Mouse (Mus musculus): ENCODE data around the gene Lpcat4. TPM values are rescaled to one million over a fixed set of nuclear protein-coding genes. Genes with fewer than 3 reads are reported as not detected.

The Lpcat4 gene
- polyA plus RNA-seq (2021; fragmentation: Nextera tagmentation): 41.7 and 89.1 TPM in 2 replicates
- long read RNA-seq, experiment 1, transcript Lpcat4-201 (14 exons, 2,275 nt): major isoform, 90 of 155 reads
- long read RNA-seq, experiment 1, partial matches to known transcripts: 37 of 155 reads
- long read RNA-seq, experiment 1, other reads (novel, unspliced or antisense): 27 of 155 reads
- long read RNA-seq, experiment 2, transcript Lpcat4-201 (14 exons, 2,275 nt): major isoform, 14 of 34 reads
- long read RNA-seq, experiment 2, partial matches to known transcripts: 15 of 34 reads
- long read RNA-seq, experiment 2, other reads (novel, unspliced or antisense): 5 of 34 reads

DNA sequence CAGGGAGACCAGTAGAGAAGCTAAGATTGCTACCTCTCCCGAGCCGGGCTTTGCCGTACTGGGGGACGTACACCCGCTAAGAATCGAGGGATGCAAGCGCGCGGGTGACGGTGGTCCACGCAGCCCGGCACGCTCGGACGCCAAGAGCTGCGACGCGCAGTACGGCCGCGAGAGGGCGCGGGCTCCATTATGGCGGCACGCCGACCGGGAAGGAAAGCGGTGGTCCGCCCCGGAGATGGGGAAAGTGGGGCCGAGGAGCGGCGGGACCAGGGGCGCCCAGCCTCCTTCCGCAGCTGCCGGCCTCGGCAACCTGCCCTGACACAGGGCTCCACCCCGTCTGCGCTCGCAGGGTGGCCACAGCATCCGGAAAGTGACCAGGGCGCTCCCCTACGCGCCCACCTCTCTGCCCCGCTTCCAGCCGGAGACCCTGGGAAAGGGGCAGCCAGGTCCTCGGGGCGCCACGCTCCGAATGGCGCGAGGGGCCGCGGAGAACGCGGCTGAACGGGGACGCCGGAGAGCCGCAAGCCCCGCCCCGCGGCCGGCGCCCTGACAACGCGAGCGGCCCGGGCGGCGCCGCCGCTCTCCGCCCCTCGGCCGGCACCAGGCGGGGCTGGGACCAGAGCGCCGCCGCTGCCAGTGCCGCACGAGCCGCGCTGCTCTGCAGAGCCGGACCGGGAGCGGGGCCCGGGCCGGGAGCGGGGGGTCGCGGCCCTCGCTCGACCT, at the start of gene Lpcat4:
Gene Lpcat4 (plus strand): TSS at position 257 of the 723 bp plus-strand sequence.

DNA sequence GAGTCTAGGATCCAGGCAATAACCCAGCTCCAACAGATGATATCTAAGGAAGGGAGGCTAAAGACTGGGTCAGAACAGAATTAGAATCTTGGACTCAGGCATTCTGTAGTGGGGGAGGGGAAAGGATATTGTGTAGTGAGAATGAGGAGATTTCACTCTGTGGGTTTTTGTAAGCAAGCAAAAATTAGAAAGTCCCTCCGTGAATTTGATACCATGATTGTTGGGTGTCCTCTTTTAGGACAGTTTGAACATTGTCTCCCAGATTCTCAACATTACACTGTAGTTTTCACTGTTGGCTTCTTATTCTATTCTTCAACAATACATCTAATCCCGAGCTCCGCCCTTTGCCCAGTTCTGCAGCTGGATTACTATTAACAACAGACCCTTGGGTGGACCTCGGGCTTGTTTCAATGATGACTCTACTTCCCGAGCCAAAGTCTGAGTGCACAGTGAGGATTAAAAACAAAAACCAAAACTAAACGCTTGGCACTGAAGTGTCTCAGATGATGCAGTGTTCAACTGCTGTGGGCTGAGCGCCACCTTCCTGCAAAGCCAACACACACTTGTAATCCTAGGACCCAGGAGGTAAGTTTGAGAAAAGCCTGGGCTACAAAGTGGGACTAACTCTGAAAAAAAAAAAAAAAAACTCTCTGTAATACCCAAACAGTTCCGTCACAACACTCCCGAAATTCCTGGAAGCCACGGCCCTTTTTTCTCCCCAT, 20.1 kb downstream of the Lpcat4 start, which contains the start of gene Nutm1:
Gene Nutm1 (minus strand): TSS at position 51 of the 722 bp plus-strand sequence.

DNA sequence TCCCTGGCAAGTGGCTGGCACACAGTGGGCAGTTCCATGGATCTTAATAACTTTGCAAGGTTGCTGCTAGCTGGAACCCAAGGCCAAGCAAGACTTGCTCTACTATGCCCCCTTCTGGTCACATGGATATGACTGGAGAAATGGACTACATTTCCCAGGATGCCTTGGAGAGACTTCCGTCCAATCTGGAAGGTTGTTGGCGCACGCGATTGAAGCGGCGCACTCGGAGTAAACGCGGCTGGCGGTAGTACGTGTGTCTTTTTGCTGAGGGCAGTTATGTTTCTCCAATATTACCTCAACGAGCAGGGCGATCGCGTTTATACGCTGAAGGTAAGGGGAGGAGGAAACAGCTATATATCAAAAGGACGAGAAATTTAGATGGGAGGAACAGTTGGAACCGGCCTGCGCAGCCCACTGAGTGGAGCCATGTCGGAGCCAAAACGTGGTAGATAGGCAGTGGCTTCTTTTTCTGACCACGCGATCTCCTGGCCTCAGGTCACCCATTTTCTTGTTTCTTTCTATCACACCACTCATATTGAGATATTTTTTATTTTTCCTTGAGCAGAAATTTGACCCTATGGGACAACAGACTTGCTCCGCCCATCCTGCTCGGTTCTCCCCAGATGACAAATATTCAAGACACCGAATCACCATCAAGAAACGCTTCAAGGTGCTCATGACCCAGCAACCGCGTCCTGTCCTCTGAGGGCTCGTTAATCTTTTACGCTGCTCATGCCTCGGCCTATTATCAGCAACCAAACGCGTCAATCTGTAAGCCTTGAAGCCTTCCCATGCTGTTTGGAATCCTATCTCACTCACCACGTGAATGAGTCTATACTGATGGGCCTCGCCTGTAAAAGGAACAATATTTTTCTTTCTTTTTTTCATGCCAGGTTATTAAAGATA, 22.7 kb downstream of the Lpcat4 start, which contains the start of gene Nop10:
Gene Nop10 (plus strand): TSS at position 179 of the 906 bp plus-strand sequence.

DNA sequence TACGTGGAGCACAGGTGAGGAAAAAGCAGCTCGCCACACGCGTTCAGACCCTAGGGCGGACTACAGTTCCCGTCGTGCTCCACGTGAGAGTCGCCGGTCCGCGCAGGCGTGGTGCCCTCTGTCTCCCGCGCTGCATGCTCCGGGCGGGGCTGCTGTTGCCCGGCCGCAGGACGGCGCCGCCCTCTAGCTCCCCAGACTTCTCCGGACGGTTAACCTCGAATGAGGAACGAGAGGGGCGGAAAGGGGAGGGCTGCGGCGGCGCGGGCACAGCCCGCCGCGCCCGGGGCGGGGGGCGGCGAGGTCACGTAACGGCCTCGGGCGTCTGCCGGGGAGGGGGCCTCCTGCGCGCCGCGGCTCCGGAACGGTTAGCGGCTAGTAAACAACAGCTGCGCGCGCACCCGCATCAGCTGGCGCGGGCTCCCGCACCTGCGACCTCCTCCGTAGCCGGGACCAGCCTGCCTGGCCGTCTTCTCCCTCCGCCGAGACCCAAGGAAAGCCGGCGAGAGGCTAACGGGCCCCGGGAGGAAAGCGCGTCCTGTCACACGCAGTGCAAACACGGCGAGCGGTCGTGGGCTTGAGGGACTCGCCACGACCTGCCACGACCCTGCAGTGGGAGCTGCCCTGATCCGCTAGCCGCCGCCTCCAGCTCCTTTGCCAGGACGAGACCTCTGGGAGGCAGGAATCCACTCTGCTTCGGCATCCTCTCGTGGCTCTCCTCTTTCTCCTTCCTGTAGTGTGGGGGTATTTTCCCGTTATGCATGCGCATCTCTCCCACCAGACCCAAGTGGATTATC, 26.4 kb downstream of the Lpcat4 start, which contains the start of gene Slc12a6:
Gene Slc12a6 (plus strand): TSS at position 378 of the 794 bp plus-strand sequence.

DNA sequence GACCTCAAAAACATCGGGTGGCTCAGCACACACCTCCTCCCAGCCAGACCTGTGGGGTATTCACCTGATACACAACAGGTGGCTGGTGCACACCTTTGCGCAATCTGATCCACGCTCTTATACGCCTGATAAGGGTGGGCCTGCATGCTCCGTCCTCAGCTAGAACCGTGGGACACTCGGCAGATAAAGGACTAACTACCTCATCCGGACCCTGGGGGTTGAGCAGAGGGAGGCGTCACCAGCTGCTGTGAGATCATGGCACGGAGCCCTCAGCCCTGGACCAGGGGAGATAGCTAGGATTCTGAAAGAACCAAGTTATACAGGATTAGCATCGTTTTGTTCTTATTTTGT, 26.9 kb downstream of the Lpcat4 start, which contains the start of gene Gm21985:
Gene Gm21985 (plus strand): TSS at position 73 of the 351 bp plus-strand sequence.

Other genes starting within 250 kb of the Lpcat4 start
- gene Olfr1309, start 249.2 kb upstream of the Lpcat4 start, polyA plus RNA-seq (2021; fragmentation: Nextera tagmentation): not detected in 2 replicates
- gene Olfr1310, start 226.8 kb upstream of the Lpcat4 start, polyA plus RNA-seq (2021; fragmentation: Nextera tagmentation): not detected in 2 replicates
- gene Olfr1311, start 215.1 kb upstream of the Lpcat4 start, polyA plus RNA-seq (2021; fragmentation: Nextera tagmentation): not detected in 2 replicates
- gene Olfr1312, start 189.2 kb upstream of the Lpcat4 start, polyA plus RNA-seq (2021; fragmentation: Nextera tagmentation): not detected in 2 replicates
- not detected in 2 replicates for gene Olfr1313, start 161.6 kb upstream of the Lpcat4 start, polyA plus RNA-seq (2021; fragmentation: Nextera tagmentation)
- gene Olfr1314, start 142.7 kb upstream of the Lpcat4 start, polyA plus RNA-seq (2021; fragmentation: Nextera tagmentation): not detected in 2 replicates
- not detected in 2 replicates for gene Olfr1315-ps1, start 124.0 kb upstream of the Lpcat4 start, polyA plus RNA-seq (2021; fragmentation: Nextera tagmentation)
- gene Olfr1316, start 104.5 kb upstream of the Lpcat4 start, polyA plus RNA-seq (2021; fragmentation: Nextera tagmentation): not detected in 2 replicates
- gene Olfr1317, start 99.1 kb upstream of the Lpcat4 start, polyA plus RNA-seq (2021; fragmentation: Nextera tagmentation): not detected in 2 replicates
- gene Olfr1318, start 85.3 kb upstream of the Lpcat4 start, polyA plus RNA-seq (2021; fragmentation: Nextera tagmentation): not detected in 2 replicates
- 0.09 and 0.15 TPM in 2 replicates for gene Nutm1, start 19.8 kb downstream of the Lpcat4 start, polyA plus RNA-seq (2021; fragmentation: Nextera tagmentation)
- gene Nop10, start 22.5 kb downstream of the Lpcat4 start, polyA plus RNA-seq (2021; fragmentation: Nextera tagmentation): 289 TPM in 2 replicates
- gene Slc12a6, start 26.4 kb downstream of the Lpcat4 start, polyA plus RNA-seq (2021; fragmentation: Nextera tagmentation): 15.8 and 15.9 TPM in 2 replicates
- 0.29 TPM in 1 of 2 replicates, not detected in the other for gene Gm21985, start 26.8 kb downstream of the Lpcat4 start, polyA plus RNA-seq (2021; fragmentation: Nextera tagmentation)
- gene Emc4, start 128.6 kb downstream of the Lpcat4 start, polyA plus RNA-seq (2021; fragmentation: Nextera tagmentation): 317 and 366 TPM in 2 replicates
- gene Katnbl1, start 139.7 kb downstream of the Lpcat4 start, polyA plus RNA-seq (2021; fragmentation: Nextera tagmentation): 8.5 and 8.9 TPM in 2 replicates
- gene Emc7, start 215.5 kb downstream of the Lpcat4 start, polyA plus RNA-seq (2021; fragmentation: Nextera tagmentation): 39.7 and 50.1 TPM in 2 replicates
- gene Chrm5, start 241.3 kb downstream of the Lpcat4 start, polyA plus RNA-seq (2021; fragmentation: Nextera tagmentation): 0.41 and 0.58 TPM in 2 replicates